Mouse (Mus musculus) thymus, adult 2 months (tissue): ENCODE results near the gene Ncoa3.

ENCODE experiments used
- CTCF ChIP-seq: fragments of 200-500 bp; IDR thresholded peaks from 2 replicates; pipeline ENCODE4 v1.5.1; 2012; ENCODE audit warnings: mild to moderate bottlenecking, control low read depth, low read length, moderate library complexity, borderline replicate concordance; ENCODE audit not compliant: control insufficient read depth, poor library complexity, insufficient read depth; ENCODE audit errors: extremely low read depth
- POLR2A ChIP-seq: fragments of 200-500 bp; IDR thresholded peaks from 2 replicates; pipeline ENCODE4 v1.6.1; 2012; ENCODE audit warnings: mild to moderate bottlenecking, low read length, control low read depth, moderate library complexity; ENCODE audit not compliant: control insufficient read depth, poor library complexity, insufficient read depth; ENCODE audit errors: extremely low read depth

GRCm38 (mm10) chr2:165969391-165969790 lies 23.0 kb upstream of the Ncoa3 start:
- TF ChIP-seq CTCF (no peak), POLR2A (no peak)
